Mouse (Mus musculus): ENCODE measurements at regions not wholly inside any gene's neighbourhood (a gene's known extent, or its start where the extent isn't known, plus 50 kb on each side); places are given as distances from the start of the nearest gene placed in this dataset.

GRCm38 (mm10) chr9:90698439-90698838 lies 427.8 kb upstream of the Tbc1d2b start:
- no peaks in the 10 kb centered on the region for H3K36me3 ChIP-seq (ENCODE audit: control insufficient read depth, insufficient read depth)
- peaks cover 9% of the 10 kb centered on the region; the same call in 1 of the 2 replicates for H3K27me3 ChIP-seq (replicated peaks; ENCODE audit: control insufficient read depth, insufficient read depth, low read length)
- H3K4me3 ChIP-seq (replicated peaks; ENCODE audit: low read length), result no peak overlapping the region
- 0 out of 2 replicates have a peak, but pooled peaks cover 5% of the 10 kb centered on the region for H3K4me1 ChIP-seq (replicated peaks; ENCODE audit: control insufficient read depth, insufficient read depth, low read length)
- WGBS, result 64% methylated on average over 7 of the region's 7 CpGs
- H3K9ac ChIP-seq (replicated peaks; ENCODE audit: low read depth, low read length), result no peak overlapping the region
- H3K27ac ChIP-seq (ENCODE audit: low read length), result no peak overlapping the region
- H3K9me3 ChIP-seq (ENCODE audit: control insufficient read depth, low read length), result no peaks in the 10 kb centered on the region
- H3K4me2 ChIP-seq (ENCODE audit: low read length), result no peak overlapping the region
- ATAC-seq, result no peak

- H3K4me2 ChIP-seq (ENCODE audit: low read length), result no peak overlapping the region; the same call in 1 of the 2 replicates
- ATAC-seq, result peak; percentile 67
- 18% methylated on average over 4 of the region's 4 CpGs for WGBS
These were observed 428.5 kb upstream of the Tbc1d2b start for GRCm38 (mm10) chr9:90699064-90699463.

GRCm38 (mm10) chr9:90700236-90701179 lies 429.9 kb upstream of the Tbc1d2b start:
- ATAC-seq, result peak; percentile 80
- Histone ChIP-seq H3K4me2 (ENCODE audit: low read length) (no peak overlapping the region), H3K4me3 (replicated peaks; ENCODE audit: low read length) (no peak overlapping the region), H3K4me1 (replicated peaks; ENCODE audit: control insufficient read depth, insufficient read depth, low read length) (0 out of 2 replicates have a peak, but pooled peaks cover 2% of the 10 kb centered on the region), H3K27ac (ENCODE audit: low read length) (no peak overlapping the region), H3K27me3 (replicated peaks; ENCODE audit: control insufficient read depth, insufficient read depth, low read length) (peaks cover 4% of the 10 kb centered on the region; the same call in 1 of the 2 replicates), H3K9me3 (ENCODE audit: control insufficient read depth, low read length) (no peaks in the 10 kb centered on the region), H3K36me3 (ENCODE audit: control insufficient read depth, insufficient read depth) (no peaks in the 10 kb centered on the region), H3K9ac (replicated peaks; ENCODE audit: low read depth, low read length) (no peak overlapping the region)
- 8% methylated on average over 7 of the region's 7 CpGs for WGBS

More at GRCm38 (mm10) chr9:90699064-90699463, 428.5 kb upstream of the Tbc1d2b start:
- no peaks in the 10 kb centered on the region for H3K9me3 ChIP-seq (ENCODE audit: control insufficient read depth, low read length)
- 0 out of 2 replicates have a peak, but pooled peaks cover 5% of the 10 kb centered on the region for H3K4me1 ChIP-seq (replicated peaks; ENCODE audit: control insufficient read depth, insufficient read depth, low read length)
- no peak overlapping the region for H3K27ac ChIP-seq (ENCODE audit: low read length)
- H3K9ac ChIP-seq (replicated peaks; ENCODE audit: low read depth, low read length), result no peak overlapping the region
- H3K36me3 ChIP-seq (ENCODE audit: control insufficient read depth, insufficient read depth), result no peaks in the 10 kb centered on the region
- H3K27me3 ChIP-seq (replicated peaks; ENCODE audit: control insufficient read depth, insufficient read depth, low read length), result peaks cover 9% of the 10 kb centered on the region; the same call in 1 of the 2 replicates
- H3K4me3 ChIP-seq (replicated peaks; ENCODE audit: low read length), result no peak overlapping the region

- Histone ChIP-seq H3K27ac (ENCODE audit: low read length) (no peak overlapping the region), H3K9me3 (ENCODE audit: control insufficient read depth, low read length) (no peaks in the 10 kb centered on the region), H3K36me3 (ENCODE audit: control insufficient read depth, insufficient read depth) (no peaks in the 10 kb centered on the region), H3K27me3 (replicated peaks; ENCODE audit: control insufficient read depth, insufficient read depth, low read length) (peaks cover 4% of the 10 kb centered on the region; the same call in 1 of the 2 replicates), H3K9ac (replicated peaks; ENCODE audit: low read depth, low read length) (no peak overlapping the region), H3K4me2 (ENCODE audit: low read length) (no peak overlapping the region), H3K4me1 (replicated peaks; ENCODE audit: control insufficient read depth, insufficient read depth, low read length) (0 out of 2 replicates have a peak, but pooled peaks cover 2% of the 10 kb centered on the region), H3K4me3 (replicated peaks; ENCODE audit: low read length) (no peak overlapping the region)
- ATAC-seq, result peak; percentile 56; the same call in 1 of the 2 replicates
- WGBS, result 20% methylated on average over 4 of the region's 4 CpGs
These were observed 430.7 kb upstream of the Tbc1d2b start for GRCm38 (mm10) chr9:90701180-90701765.

GRCm38 (mm10) chr9:90713685-90714084 lies 443.1 kb upstream of the Tbc1d2b start:
- Histone ChIP-seq H3K27ac (ENCODE audit: low read length) (no peak overlapping the region), H3K9ac (replicated peaks; ENCODE audit: low read depth, low read length) (no peak overlapping the region), H3K4me1 (replicated peaks; ENCODE audit: control insufficient read depth, insufficient read depth, low read length) (no peaks in the 10 kb centered on the region), H3K27me3 (replicated peaks; ENCODE audit: control insufficient read depth, insufficient read depth, low read length) (no peaks in the 10 kb centered on the region), H3K4me3 (replicated peaks; ENCODE audit: low read length) (no peak overlapping the region), H3K4me2 (ENCODE audit: low read length) (no peak overlapping the region), H3K36me3 (ENCODE audit: control insufficient read depth, insufficient read depth) (no peaks in the 10 kb centered on the region), H3K9me3 (ENCODE audit: control insufficient read depth, low read length) (no peaks in the 10 kb centered on the region)
- ATAC-seq, result peak; percentile 49; the same call in 1 of the 2 replicates
- WGBS, result 16% methylated on average over 2 of the region's 2 CpGs

GRCm38 (mm10) chr9:90731450-90731849 lies 460.8 kb upstream of the Tbc1d2b start:
- no peak overlapping the region for H3K4me2 ChIP-seq (ENCODE audit: low read length)
- no peak overlapping the region for H3K27ac ChIP-seq (ENCODE audit: low read length)
- H3K4me3 ChIP-seq (replicated peaks; ENCODE audit: low read length), result no peak overlapping the region
- no peak for ATAC-seq
- no peaks in the 10 kb centered on the region for H3K9me3 ChIP-seq (ENCODE audit: control insufficient read depth, low read length)
- no peaks in the 10 kb centered on the region for H3K36me3 ChIP-seq (ENCODE audit: control insufficient read depth, insufficient read depth)
- no peaks in the 10 kb centered on the region for H3K27me3 ChIP-seq (replicated peaks; ENCODE audit: control insufficient read depth, insufficient read depth, low read length)
- no peaks in the 10 kb centered on the region for H3K4me1 ChIP-seq (replicated peaks; ENCODE audit: control insufficient read depth, insufficient read depth, low read length)
- no peak overlapping the region for H3K9ac ChIP-seq (replicated peaks; ENCODE audit: low read depth, low read length)
- 8% methylated on average over 4 of the region's 4 CpGs for WGBS

- H3K4me3 ChIP-seq (replicated peaks; ENCODE audit: low read length), result no peak overlapping the region
- H3K36me3 ChIP-seq (ENCODE audit: control insufficient read depth, insufficient read depth), result no peaks in the 10 kb centered on the region
- no peaks in the 10 kb centered on the region for H3K9me3 ChIP-seq (ENCODE audit: control insufficient read depth, low read length)
- H3K4me1 ChIP-seq (replicated peaks; ENCODE audit: control insufficient read depth, insufficient read depth, low read length), result no peaks in the 10 kb centered on the region; the same call in 1 of the 2 replicates
- no peak overlapping the region for H3K27ac ChIP-seq (ENCODE audit: low read length)
- 10% methylated on average over 3 of the region's 3 CpGs for WGBS
- ATAC-seq, result no peak
- H3K27me3 ChIP-seq (replicated peaks; ENCODE audit: control insufficient read depth, insufficient read depth, low read length), result no peaks in the 10 kb centered on the region
- no peak overlapping the region for H3K9ac ChIP-seq (replicated peaks; ENCODE audit: low read depth, low read length)
- no peak overlapping the region for H3K4me2 ChIP-seq (ENCODE audit: low read length)
These were observed 486.6 kb upstream of the Tbc1d2b start for GRCm38 (mm10) chr9:90757175-90757574.

- Histone ChIP-seq H3K4me1 (replicated peaks; ENCODE audit: control insufficient read depth, insufficient read depth, low read length) (no peaks in the 10 kb centered on the region), H3K36me3 (ENCODE audit: control insufficient read depth, insufficient read depth) (no peaks in the 10 kb centered on the region)
- WGBS, result 18% methylated on average over 1 of the region's 1 CpGs
These were observed 503.7 kb upstream of the Tbc1d2b start for GRCm38 (mm10) chr9:90774296-90774695.

GRCm38 (mm10) chr9:90789545-90789944 lies 518.9 kb upstream of the Tbc1d2b start:
- Histone ChIP-seq H3K27me3 (replicated peaks; ENCODE audit: control insufficient read depth, insufficient read depth, low read length) (no peaks in the 10 kb centered on the region), H3K4me2 (ENCODE audit: low read length) (no peak overlapping the region), H3K4me3 (replicated peaks; ENCODE audit: low read length) (no peak overlapping the region), H3K4me1 (replicated peaks; ENCODE audit: control insufficient read depth, insufficient read depth, low read length) (no peaks in the 10 kb centered on the region), H3K27ac (ENCODE audit: low read length) (no peak overlapping the region), H3K36me3 (ENCODE audit: control insufficient read depth, insufficient read depth) (no peaks in the 10 kb centered on the region), H3K9me3 (ENCODE audit: control insufficient read depth, low read length) (no peaks in the 10 kb centered on the region), H3K9ac (replicated peaks; ENCODE audit: low read depth, low read length) (no peak overlapping the region)
- no peak for ATAC-seq

More at GRCm38 (mm10) chr9:90774296-90774695, 503.7 kb upstream of the Tbc1d2b start:
- no peak for ATAC-seq
- Histone ChIP-seq H3K27ac (ENCODE audit: low read length) (no peak overlapping the region), H3K4me2 (ENCODE audit: low read length) (no peak overlapping the region), H3K9me3 (ENCODE audit: control insufficient read depth, low read length) (no peaks in the 10 kb centered on the region), H3K27me3 (replicated peaks; ENCODE audit: control insufficient read depth, insufficient read depth, low read length) (no peaks in the 10 kb centered on the region), H3K9ac (replicated peaks; ENCODE audit: low read depth, low read length) (no peak overlapping the region), H3K4me3 (replicated peaks; ENCODE audit: low read length) (no peak overlapping the region)
